Mouse (Mus musculus) heart, embryonic 14.5 days (tissue): ENCODE data around the gene Gclc. TPM values are rescaled to one million over a fixed set of nuclear protein-coding genes. Genes with fewer than 3 reads are reported as not detected.

Source experiments
- ATAC-seq: fragments of 200-750 bp; cut with Nextera tagmentation; 2 replicates; pipeline ENCODE4 v1.8.0; 2017; ENCODE audit warnings: low read depth, moderate TSS enrichment; ENCODE audit not compliant: insufficient number of reproducible peaks, insufficient read depth, low FRiP score
- H3K27ac ChIP-seq, 2 experiments: fragments of 200-500 bp in 1 of 2; fragments of 300-500 bp in 1 of 2; sonication (generic) in 1 of 2; replicated peaks in 1 of 2; 2 replicates each; pipeline ENCODE4 v1.5.1; 2012 to 2014; ENCODE audit warnings: low read depth in 2 of 2, low read length in 2 of 2, control low read depth in 1 of 2, mild to moderate bottlenecking in 1 of 2, mixed read lengths in 1 of 2; ENCODE audit not compliant: control insufficient read depth in 1 of 2, insufficient read depth in 1 of 2
- H3K27me3 ChIP-seq: fragments of 300-500 bp; sonication (generic); 2 replicates; pipeline ENCODE4 v1.6.1; 2014; ENCODE audit warnings: mild to moderate bottlenecking, low read length, control low read depth; ENCODE audit not compliant: control insufficient read depth, insufficient read depth
- H3K36me3 ChIP-seq: fragments of 300-500 bp; sonication (generic); 2 replicates; pipeline ENCODE4 v1.6.1; 2014; ENCODE audit warnings: mild to moderate bottlenecking, control low read depth, low read length, mixed read lengths; ENCODE audit not compliant: control insufficient read depth, insufficient read depth
- H3K4me1 ChIP-seq, 2 experiments: fragments of 200-500 bp in 1 of 2; fragments of 300-500 bp in 1 of 2; sonication (generic) in 1 of 2; 2 replicates each; pipeline ENCODE4 v1.6.1; 2012 to 2014; ENCODE audit warnings: low read length in 2 of 2, control low read depth in 1 of 2, mixed read lengths in 1 of 2; ENCODE audit not compliant: control insufficient read depth in 2 of 2, insufficient read depth in 2 of 2
- H3K4me2 ChIP-seq: fragments of 300-500 bp; sonication (generic); 2 replicates; pipeline ENCODE4 v1.6.1; 2014; ENCODE audit warnings: mild to moderate bottlenecking, low read length
- H3K4me3 ChIP-seq, 2 experiments: fragments of 200-500 bp in 1 of 2; fragments of 300-500 bp in 1 of 2; sonication (generic) in 1 of 2; 2 replicates each; pipeline ENCODE4 v1.5.1; 2012 to 2014; ENCODE audit warnings: low read length in 2 of 2, mild to moderate bottlenecking in 2 of 2, control low read depth in 1 of 2, low read depth in 1 of 2, moderate library complexity in 1 of 2; ENCODE audit not compliant: control insufficient read depth in 1 of 2, insufficient read depth in 1 of 2
- H3K9ac ChIP-seq: fragments of 300-500 bp; sonication (generic); 2 replicates; pipeline ENCODE4 v1.6.1; 2014; ENCODE audit warnings: mild to moderate bottlenecking, low read length
- H3K9me3 ChIP-seq: fragments of 300-500 bp; sonication (generic); 2 replicates; pipeline ENCODE4 v1.6.1; 2016; ENCODE audit warnings: low read length, control low read depth; ENCODE audit not compliant: control insufficient read depth
- WGBS: fragments of 180-500 bp; shearing (Covaris S2); extraction: QIAGEN DNeasy Blood & Tissue Kit; methylation state at CpG from one replicate; pipeline ENCODE4 v1.1.7; 2014; 5-methylcytosine and 5-hydroxymethylcytosine counted together
- polyA plus RNA-seq: library from polyadenylated mRNA; unstranded; fragments of >200 nt; fragmentation: Nextera tagmentation; extraction: Ambion mirVana; gene quantifications from 2 replicates; pipeline ENCODE4 v1.2.1, GENCODE M21; 2014

Gclc gene
- polyA plus RNA-seq, 1 experiment from 2014 or later, result 9.8 TPM

- Histone ChIP-seq H3K4me1 (no peaks in the 10 kb centered on the region), H3K9me3 (no peaks in the 10 kb centered on the region), H3K9ac (no peak overlapping the region), H3K36me3 (no peaks in the 10 kb centered on the region), H3K27ac (no peak overlapping the region), H3K4me3 (no peak overlapping the region), H3K4me2 (no peak overlapping the region), H3K27me3 (no peaks in the 10 kb centered on the region)
- 61% methylated on average over 9 of the region's 9 CpGs for WGBS
- no peak for ATAC-seq
These were observed 80.1 kb downstream of the Gclc start for GRCm38 (mm10) chr9:77834259-77834993.

GRCm38 (mm10) chr9:77835122-77835521 is 80.8 kb downstream of the Gclc start:
- 87% methylated on average over 6 of the region's 6 CpGs for WGBS
- H3K4me2 ChIP-seq, result no peak overlapping the region
- H3K36me3 ChIP-seq, result no peaks in the 10 kb centered on the region
- H3K9me3 ChIP-seq, result no peaks in the 10 kb centered on the region
- H3K9ac ChIP-seq, result no peak overlapping the region
- no peaks in the 10 kb centered on the region for H3K27me3 ChIP-seq
- H3K4me3 ChIP-seq, result no peak overlapping the region
- H3K4me1 ChIP-seq, result no peaks in the 10 kb centered on the region
- H3K27ac ChIP-seq, result no peak overlapping the region
- no peak for ATAC-seq

- Histone ChIP-seq H3K27me3 (no peaks in the 10 kb centered on the region), H3K4me2 (no peak overlapping the region), H3K36me3 (no peaks in the 10 kb centered on the region), H3K27ac (no peak overlapping the region), H3K9me3 (no peaks in the 10 kb centered on the region), H3K4me1 (no peaks in the 10 kb centered on the region), H3K9ac (no peak overlapping the region), H3K4me3 (no peak overlapping the region)
- WGBS, result 71% methylated on average over 1 of the region's 1 CpGs
- no peak for ATAC-seq
These were observed 81.4 kb downstream of the Gclc start for GRCm38 (mm10) chr9:77835756-77836155.

GRCm38 (mm10) chr9:77838586-77838985 is 84.3 kb downstream of the Gclc start:
- H3K27ac ChIP-seq, result no peak overlapping the region
- 66% methylated on average over 5 of the region's 5 CpGs for WGBS
- H3K9ac ChIP-seq, result no peak overlapping the region
- H3K36me3 ChIP-seq, result no peaks in the 10 kb centered on the region
- no peak for ATAC-seq
- no peaks in the 10 kb centered on the region for H3K9me3 ChIP-seq
- no peaks in the 10 kb centered on the region for H3K27me3 ChIP-seq
- H3K4me1 ChIP-seq, result no peaks in the 10 kb centered on the region
- no peak overlapping the region for H3K4me3 ChIP-seq
- no peak overlapping the region for H3K4me2 ChIP-seq

Other genes starting within 250 kb of the Gclc start
- 18.2 and 18.9 TPM in 2 replicates for gene Lrrc1, start 209.7 kb upstream of the Gclc start, polyA plus RNA-seq
- 58.7 and 65.1 TPM in 2 replicates for gene Klhl31, start 118.0 kb upstream of the Gclc start, polyA plus RNA-seq
- 80.3 and 86.7 TPM in 2 replicates for gene Elovl5, start 162.8 kb downstream of the Gclc start, polyA plus RNA-seq